Mouse (Mus musculus) c-Kit-positive CD71-negative TER-119-negative erythroid progenitor cells, embryonic 14.5 days (primary cell): ENCODE measurements around the gene Smim14.
"Not testable (repeated sequence)": the region's sequence is repeated elsewhere in the genome, so short reads cannot be mapped to it uniquely, and the experiment has no call there.

Source experiments
- DNase-seq: peaks from one replicate; pipeline ENCODE4 v3.0.0-alpha.2; 2013; ENCODE audit warnings: low read depth

The Smim14 gene

DNA sequence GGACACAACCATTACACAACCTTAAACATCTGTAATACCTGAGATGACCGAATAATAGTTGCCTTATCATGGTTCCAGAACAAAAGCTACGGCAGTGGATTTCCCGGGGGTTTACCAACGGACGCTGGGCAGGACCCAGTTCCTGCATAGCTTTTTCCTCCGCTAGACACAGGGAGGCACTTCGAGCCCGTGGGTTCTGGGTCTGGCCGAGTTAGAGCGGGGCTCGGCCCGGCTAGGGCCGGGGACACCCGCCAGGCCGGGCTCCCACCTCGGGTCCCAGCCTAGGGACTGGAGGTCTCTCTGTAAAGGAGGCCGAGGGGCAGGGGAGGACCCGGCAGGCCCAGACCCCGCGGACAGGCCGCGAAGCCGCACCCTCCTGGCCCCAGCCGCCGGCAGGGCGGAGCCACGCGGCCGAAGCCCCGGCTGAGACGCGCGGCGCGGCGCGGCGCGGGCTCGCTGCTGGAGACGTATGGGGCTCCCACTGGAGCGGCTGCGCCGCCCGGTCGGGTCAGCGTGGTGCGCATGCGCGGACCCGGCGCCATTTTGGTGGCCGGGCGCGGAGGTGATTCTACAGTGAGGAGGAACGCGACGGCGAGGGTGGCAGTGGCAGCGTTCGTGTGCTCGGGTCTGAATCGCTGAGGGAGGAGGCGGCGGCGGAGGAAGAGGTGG lies at the start of gene Smim14, which contains the start of gene Ube2k:
Gene Smim14 (minus strand): TSS at position 434 of the 669 bp plus-strand sequence.
Gene Ube2k (plus strand): TSS at position 483 of the 669 bp plus-strand sequence.
- peak; percentile 82 for DNase-seq

DNA sequence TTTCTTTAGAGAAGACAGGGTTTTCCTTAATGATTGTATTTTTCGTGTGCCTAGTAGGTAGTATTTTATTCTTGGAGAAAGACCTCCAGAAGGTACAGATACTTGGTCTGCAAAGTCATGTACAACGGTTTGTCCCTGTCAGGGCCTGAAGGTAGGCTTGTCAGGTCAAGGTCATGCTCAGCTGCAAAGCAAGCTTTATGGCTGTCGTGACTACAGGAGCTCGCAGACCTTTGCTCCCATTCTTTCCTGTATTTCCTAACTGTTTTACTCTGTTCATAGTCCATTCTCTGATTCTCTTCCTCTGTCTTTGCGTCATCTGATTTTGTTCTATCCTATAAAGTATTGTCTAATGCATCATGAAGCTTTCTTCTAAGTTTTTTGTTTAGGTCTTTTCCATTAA lies 49.3 kb upstream of the Smim14 start:
- DNase-seq = no peak

DNA sequence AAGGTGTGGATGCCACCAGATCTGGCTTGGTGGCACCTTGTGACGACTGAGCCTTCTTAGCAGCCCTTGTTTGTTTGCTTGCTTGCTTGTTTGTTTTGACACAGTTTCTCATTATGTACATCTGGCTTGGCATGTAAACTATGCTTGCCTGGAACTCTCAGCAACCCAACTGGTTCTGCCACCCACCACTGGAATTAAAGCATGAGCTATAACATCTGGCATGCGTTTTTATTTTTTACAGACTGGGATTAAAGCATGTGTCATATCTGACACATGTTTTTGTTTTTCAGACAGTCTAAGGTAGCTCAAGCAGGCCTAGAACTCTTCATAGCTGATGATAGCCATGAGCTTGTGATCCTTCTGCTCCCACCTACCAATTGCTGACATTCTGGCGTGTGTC lies 41.6 kb upstream of the Smim14 start:
- no peak for DNase-seq

DNA sequence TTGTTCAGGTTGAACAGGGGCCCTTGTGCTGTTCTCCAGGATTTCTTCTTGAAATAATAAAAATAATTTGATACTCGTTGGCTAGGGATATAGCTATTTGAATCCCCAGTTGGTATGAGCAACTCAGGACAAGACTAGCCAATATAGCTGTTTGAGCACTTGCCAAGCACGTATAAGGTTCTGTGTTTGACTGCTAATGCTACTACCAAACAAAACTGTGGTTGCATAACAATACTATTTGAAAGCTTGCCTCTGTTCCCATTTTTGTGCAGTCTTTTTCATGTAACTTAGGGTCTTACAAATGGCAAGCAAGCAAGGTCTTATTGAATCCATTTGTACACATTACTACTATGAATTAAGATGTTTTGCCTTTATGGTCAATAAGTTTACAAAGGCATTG lies 38.9 kb upstream of the Smim14 start:
- DNase-seq = no peak

DNA sequence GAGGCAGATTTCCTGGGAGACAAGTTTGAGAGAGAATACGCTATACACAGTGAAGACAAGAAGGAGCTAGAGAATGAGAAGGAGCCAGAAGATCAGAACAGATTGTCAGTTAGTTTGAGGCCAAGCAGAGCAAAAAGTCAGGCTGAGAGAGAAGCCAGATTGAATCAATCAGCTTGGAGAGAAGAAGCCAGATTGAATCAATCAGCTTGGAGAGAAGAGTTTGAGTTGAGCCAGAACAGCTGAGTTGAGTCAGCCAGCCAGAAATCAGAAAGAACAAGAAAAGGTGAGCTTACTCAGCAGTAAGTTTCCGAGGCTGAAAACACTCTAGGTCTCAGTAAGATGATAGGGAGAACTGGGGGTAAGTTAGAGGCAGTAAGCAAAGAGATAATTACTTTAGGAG lies 37.9 kb upstream of the Smim14 start:
- DNase-seq = no peak

DNA sequence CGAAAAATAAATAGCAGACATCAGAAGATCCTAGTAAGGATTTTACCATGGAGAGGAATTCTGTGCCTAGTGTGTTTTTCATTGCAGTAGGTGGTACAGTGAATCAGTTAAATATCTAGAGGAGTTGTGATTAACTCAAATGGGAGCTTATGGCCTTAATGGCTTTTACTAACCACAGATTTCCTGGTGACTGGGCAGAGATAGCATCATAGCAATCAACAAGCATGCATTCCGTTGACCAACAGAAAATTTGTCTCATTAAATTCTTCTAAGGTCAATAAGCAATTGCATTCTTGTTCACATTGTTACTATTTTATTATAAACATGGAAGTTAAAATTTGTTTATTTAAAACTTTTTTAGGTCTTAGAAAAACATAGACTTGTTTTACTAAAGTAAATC lies 28.5 kb upstream of the Smim14 start:
- DNase-seq = no peak

DNA sequence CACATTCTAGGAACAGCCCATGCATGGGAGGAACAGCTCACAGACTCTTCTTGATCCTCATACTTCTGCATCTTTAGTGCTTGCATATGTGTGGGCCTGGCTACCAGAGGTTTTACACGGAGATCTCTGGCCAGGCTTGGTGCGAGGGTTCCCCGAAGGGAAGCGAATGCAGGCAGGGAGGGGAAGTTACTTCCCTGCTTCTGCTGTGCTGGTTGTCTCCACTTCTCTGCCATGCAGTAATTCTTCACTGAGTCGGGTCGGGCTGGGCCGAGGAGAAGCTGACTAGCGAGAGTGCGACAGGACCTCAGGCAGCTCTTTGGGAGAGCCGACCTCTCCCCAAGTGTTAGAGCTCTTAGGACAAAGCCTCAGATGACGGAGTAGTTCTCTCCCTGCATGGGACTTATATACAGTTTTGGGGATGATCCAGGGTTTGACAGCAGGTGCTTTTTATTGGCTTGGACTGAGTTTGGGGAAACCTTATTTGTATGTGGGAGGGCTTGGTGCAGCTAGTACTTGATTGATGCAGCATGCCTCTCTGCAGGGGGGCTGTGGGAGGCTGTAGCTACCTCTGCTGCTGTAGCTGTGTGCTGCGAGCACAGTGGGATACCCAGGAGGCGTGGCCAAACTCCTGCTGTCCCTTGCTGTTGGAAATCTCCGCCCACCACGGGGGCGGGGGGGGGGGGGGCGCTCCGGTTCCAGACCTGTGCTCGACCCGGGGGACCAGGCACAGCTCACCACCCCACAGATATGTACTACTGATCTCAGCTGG lies 24.3 kb upstream of the Smim14 start:
- no peak for DNase-seq

DNA sequence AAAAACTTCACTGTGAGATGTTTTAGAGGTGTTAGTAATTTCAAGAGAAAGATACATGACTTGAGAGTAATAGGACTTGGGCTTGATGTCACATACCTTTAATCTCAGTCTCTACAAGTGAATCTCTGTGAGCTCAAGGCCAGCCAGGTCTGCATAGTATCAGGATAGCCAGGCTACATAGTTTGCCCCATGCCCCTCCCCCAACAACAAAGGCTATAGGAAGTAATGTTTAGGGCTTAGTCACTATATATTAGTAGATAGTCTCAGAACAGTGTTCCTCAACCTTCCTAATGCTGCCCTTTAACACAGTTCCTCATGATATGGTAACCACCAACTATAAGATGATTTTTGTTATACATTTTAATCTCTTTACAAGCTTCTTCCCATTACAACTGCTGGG lies 20.1 kb upstream of the Smim14 start:
- no peak for DNase-seq

DNA sequence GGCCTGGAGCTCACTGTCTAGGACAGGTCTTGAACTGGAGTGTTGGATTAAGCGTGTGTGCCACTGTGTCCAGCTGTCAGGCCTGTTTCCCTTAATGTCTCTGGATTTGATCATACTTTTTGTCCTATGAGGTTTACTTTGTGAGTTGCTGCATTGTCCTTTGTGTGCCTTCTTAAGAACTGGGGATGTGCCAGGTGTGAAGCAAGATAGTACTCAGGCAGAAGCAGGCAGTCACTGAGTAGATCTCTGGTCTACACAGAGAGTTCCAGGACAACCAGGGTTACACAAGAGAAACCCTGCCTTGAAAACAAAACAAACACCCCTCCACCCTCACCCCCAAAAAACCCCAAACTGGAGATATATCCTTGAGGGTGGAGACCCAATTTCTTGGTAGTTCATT lies 12.7 kb upstream of the Smim14 start:
- DNase-seq = no peak

DNA sequence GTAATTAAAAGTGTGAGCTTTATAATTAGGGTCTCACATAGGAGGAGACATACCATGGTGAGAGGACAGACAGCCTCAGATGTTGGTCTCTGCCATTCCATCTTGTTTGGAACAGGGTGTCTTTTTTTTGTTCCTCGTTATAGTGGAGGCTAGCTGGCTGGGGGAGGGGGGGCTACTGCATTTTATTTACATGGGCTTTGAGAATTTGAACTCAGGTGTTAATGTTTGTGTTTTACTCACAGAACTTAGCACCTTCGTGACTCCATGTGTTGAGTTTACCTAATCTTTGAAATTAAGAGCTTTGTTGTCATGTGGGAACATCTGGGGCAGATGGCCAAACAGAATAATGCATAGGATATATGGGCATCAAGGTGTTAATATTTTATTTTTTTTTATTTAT lies 7.6 kb upstream of the Smim14 start:
- no peak for DNase-seq

DNA sequence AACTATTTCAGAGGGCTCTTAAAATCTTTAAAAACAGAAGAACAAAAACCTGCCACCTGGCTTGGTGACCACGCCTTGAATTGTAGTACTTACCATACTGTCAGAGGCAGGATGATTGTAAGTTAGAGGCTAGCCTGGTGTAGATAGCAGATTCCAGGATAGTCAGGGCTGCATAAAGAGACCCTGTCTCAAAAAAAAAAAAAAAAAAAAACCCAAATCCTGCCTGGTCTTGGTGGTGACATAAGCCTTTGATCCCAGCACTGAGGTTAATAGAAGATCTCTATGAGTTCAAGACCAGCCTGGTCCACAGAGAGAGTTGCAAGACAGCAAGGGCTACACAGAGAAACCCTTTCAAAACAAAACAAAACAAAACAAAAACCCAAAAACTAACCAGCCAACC lies 6.5 kb upstream of the Smim14 start:
- DNase-seq = no peak

DNA sequence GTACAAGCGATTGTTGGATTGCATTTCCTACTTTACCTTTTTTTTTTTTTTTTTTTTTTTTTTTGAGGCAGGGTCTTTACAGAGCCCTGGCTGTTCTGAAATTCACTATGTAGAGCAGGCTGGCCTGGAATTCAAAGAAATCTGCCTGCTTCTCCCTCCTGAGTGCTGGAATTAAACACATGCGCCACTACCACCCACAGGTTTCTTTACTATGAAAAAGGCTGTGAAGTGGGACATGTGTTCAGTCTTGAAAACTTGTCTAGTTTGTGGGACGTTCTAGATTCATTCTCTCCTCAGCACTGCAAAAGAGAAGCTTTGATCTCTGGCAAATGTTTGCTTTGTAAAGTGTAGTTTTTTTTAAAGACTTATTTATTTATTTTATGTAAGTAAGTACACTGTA lies 4.9 kb upstream of the Smim14 start:
- no peak for DNase-seq

DNA sequence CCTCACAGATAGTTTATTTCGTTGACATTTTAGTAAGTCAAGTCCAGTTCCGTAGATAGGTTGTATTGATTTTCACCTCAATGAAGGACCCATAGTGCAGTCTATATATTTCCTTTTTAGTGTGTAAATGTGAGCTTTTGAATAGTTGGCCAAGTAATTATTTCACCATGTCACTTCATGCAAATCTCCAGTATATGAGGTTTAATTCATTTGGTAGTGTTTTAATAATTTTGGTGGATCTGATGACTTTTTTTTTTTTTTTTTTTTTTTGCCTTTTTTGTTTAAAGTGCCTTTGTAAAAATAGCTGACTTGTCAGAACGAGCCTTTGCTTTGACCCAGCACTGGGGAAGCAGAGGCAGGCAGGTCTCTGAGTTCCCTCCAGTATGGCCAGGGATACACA lies 2.8 kb upstream of the Smim14 start:
- DNase-seq = no peak

DNA sequence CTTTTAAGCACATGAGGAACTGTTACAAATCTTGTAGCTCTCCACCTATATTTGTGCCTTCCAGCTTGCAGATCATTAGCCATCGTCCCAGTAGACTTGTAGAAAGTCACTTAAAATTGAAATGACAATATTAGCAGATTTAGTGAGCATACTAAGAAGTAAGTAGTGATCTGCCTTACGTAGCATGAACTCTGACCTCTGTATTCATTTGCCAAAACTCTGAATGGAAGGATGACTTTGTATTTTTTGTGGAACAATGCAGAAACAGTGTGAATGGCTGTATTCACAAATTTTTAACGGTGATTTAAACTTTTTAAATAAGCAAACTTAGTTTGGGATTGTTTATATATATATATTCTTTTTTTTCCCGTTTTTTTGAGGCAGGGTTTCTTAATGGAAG lies 1.8 kb upstream of the Smim14 start:
- no peak for DNase-seq

DNA sequence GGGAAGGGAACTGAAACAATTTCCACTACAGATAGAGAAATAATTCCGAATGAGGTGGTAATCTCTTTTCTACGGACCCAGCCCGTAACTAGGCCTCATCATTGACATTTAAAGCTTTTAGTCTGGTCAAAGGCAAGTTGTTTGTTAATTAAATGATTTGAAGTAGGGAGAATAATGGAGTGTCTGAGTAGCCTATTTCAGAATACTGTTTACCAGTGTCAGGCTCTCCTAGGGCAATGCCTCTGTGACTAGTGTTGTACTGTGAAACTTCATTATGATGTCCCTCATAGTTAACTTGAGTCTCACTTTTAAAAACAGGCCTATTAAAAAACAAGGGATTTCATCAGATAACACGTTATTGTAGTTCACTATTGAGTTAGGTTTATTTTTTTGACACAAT lies 1.1 kb upstream of the Smim14 start:
- no peak for DNase-seq

DNA sequence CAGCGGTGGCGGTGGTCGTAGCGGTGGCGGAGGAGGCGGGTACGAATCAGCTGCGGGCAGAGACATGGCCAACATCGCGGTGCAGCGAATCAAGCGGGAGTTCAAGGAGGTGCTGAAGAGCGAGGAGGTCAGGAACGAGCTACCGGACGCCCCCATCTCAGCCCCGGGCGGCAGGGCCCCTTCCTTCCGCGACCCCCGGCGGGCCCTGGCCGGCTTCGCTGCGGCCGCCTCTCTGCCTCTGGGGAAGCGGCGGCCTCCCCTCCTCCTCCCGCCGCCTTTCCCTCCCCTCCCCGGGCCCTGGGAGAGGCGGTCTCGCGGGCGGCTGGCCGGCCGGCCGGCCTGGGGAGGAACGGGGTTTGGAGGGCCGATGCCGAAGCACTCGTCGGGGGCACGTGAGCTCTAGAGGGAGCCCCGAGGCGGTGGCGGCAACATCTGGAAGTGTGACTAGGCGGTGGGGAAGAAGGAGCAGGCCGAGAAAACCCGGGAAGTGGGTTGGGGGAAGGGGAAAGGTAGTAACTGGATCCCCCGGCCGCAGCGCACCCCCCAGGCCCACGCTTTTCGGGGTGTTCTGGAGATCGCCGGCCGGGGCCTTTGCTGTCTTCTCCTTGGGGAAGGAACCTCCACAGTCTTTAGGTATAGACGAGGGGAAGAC lies 562 bp upstream of the Smim14 start:
- no peak for DNase-seq

DNA sequence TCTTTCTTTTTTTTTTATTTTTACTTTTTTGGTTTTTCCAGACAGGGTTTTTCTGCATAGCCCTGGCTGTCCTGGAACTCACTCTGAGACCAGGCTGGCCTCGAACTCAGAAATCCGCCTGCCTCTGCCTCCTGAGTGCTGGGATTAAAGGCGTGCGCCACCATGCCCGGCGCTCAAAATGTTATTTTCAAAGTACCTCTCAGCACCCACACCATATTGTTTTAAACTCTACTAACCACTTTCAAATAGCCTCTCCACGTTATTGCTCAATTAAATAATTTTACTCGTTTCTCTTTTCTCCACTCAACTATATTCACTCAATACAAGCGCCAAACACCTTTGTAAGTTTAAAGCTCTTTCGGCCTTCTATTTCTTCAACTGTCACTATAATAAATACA lies 917 bp downstream of the Smim14 start:
- DNase-seq = not testable (repeated sequence)

DNA sequence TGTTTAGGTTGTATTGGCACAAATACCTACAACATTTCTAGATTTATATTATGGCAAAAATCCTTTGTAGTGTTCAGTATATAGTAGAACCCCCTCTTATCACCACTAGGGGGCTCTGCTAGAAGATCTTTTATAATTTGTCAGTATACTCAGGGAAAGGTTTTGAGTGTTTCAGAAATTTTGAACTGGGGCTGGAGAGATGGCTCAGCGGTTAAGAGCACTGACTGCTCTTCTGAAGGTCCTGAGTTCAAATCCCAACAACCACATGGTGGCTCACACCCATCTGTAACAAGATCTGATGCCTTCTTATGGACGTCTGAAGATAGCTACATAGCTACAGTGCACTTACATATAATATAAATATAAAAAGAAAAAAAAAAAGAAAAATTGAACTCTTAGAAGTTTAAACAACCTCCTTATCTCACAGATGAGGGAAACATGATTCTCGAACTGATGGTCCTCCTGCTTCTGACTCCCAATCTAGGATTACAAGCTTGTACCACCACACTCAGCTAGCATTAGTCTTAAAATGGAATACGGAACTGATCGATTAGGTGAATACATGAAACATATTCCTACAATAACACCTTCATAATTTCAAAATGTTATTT lies 1.4 kb downstream of the Smim14 start:
- no peak for DNase-seq

DNA sequence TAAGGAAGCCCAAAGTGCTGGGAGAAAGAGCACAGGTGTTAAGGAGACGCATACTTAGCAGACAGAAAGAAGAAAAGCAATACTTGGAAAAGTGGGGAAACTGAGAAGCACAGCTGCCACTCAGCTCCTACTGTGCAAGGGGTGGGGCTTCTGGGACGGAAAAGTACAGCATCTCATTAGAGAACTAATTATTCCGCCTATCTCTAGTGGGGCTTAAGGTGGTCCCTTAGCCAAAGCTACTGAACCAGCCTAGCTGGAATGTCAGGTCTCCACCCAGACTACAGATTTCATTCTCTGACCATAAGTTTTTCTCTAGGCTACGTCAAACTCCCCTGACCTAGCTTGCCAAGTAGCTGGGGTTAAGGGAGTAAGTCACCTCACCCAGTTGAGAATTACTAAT lies 2.5 kb downstream of the Smim14 start:
- DNase-seq = no peak

DNA sequence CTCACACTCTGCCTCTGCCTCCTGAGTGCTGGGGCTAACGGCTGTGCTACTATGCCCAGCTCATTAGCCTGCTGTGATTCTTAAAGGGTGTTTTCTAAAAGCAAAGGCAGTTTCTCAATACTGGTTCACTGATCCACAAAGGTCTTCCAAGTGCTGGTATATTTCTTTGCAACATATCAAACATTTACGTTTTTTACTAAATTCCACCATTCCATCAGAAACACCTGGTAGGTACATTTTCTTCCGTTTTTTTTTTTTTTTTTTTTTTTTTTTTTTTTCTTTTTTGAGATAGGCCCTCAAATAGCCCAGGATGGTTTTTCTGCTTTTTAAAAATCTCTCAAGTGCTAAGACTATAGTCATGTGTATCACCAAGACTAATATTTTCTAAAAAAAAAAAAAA lies 5.7 kb downstream of the Smim14 start:
- DNase-seq = no peak

DNA sequence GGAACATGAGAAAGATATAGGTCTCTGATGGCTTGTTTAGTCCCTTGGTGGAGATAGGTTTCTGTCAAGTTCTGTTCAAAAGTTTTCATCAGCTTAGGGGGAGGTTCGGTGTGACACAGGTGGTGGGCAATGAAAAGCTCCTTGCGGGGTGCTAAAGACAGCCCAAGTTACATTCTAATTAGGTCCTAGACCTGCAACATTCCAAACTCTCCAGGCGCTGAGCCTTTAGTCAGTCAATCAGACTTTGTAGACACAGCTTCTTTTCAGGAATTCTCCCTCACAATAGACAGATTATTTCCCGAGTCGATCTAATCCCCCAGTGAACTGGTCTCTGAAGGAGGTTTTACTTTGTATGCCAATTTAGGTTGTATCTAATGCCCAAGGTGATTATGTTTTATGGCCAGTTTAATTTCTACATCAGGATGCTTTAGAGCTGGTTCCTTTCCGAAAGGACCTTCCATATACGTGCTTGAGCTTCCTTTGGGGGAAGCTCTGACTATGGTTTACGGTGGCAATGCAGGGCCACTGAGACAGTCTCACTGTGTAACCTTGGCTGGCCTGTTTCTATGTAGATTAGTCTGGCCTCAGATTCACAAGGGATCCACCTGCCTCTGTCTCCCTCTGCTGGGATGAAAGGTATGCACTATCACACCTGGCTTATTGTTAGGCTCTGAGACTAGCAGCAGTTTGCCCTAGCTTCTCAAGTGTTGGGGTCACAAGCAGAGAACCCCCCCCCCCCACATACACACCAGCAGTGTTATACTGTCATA lies 11.1 kb downstream of the Smim14 start:
- DNase-seq = no peak

DNA sequence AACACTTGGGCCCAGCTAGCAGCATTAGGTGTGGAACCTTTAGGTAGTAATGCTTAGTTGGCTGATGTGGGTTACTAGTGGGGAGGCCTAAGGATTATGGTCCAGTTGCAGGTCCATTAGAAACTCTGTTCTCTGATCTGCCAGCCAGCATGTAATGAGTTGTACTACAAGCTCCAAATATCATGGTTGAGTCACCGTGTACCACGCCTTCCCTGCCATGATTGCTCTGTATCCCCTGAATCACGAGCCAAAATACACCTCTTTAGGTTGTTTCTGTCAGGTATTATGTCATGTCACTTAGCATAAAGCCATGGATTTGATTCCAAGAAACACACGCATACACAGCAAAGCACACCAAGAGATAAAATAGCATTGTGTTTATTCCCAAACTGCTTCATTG lies 12.2 kb downstream of the Smim14 start:
- DNase-seq = no peak
